Mouse (Mus musculus) induced T-regulatory cell, adult 2 months (primary cell): ENCODE data around the gene Fnbp1.

ENCODE experiments used
- DNase-seq: peaks from one replicate; pipeline ENCODE4 v3.0.0-alpha.2; 2012; ENCODE audit warnings: low read depth

The Fnbp1 gene

GRCm38 (mm10) chr2:31150762-31151161 lies 9.0 kb upstream of the Fnbp1 start:
- peak; percentile 79 for DNase-seq

GRCm38 (mm10) chr2:31147054-31147453 lies 5.2 kb upstream of the Fnbp1 start:
- no peak for DNase-seq

- peak; percentile 75 for DNase-seq
Observed at GRCm38 (mm10) chr2:31144901-31145300, 3.1 kb upstream of the Fnbp1 start.

- peak; percentile 68 for DNase-seq
Observed at GRCm38 (mm10) chr2:31143768-31144695, 2.2 kb upstream of the Fnbp1 start.

GRCm38 (mm10) chr2:31143326-31143725 lies 1.5 kb upstream of the Fnbp1 start:
- peak; percentile 90 for DNase-seq

GRCm38 (mm10) chr2:31142505-31142904 lies 697 bp upstream of the Fnbp1 start:
- peak; percentile 66 for DNase-seq

- peak; percentile 59 for DNase-seq
Observed at GRCm38 (mm10) chr2:31141074-31141866, 538 bp downstream of the Fnbp1 start.

GRCm38 (mm10) chr2:31140772-31141073 lies 1.1 kb downstream of the Fnbp1 start:
- no peak for DNase-seq

- DNase-seq, result peak; percentile 68
Observed at GRCm38 (mm10) chr2:31139991-31140771, 1.6 kb downstream of the Fnbp1 start.

GRCm38 (mm10) chr2:31139174-31139632 lies 2.6 kb downstream of the Fnbp1 start:
- DNase-seq, result peak; percentile 77

- peak; percentile 62 for DNase-seq
Observed at GRCm38 (mm10) chr2:31137018-31137590, 4.7 kb downstream of the Fnbp1 start.

- peak; percentile 68 for DNase-seq
Observed at GRCm38 (mm10) chr2:31136338-31136737, 5.5 kb downstream of the Fnbp1 start.

- peak; percentile 69 for DNase-seq
Observed at GRCm38 (mm10) chr2:31135512-31135931, 6.3 kb downstream of the Fnbp1 start.

- peak; percentile 65 for DNase-seq
Observed at GRCm38 (mm10) chr2:31133981-31134380, 7.8 kb downstream of the Fnbp1 start.

- no peak for DNase-seq
Observed at GRCm38 (mm10) chr2:31132682-31133081, 9.1 kb downstream of the Fnbp1 start.

GRCm38 (mm10) chr2:31130815-31131299 lies 11.0 kb downstream of the Fnbp1 start:
- DNase-seq, result peak; percentile 89

- DNase-seq, result peak; percentile 60
Observed at GRCm38 (mm10) chr2:31129742-31130518, 11.9 kb downstream of the Fnbp1 start.

- DNase-seq, result no peak
Observed at GRCm38 (mm10) chr2:31127899-31128298, 13.9 kb downstream of the Fnbp1 start.

GRCm38 (mm10) chr2:31127219-31127618 lies 14.6 kb downstream of the Fnbp1 start:
- no peak for DNase-seq

- DNase-seq, result no peak
Observed at GRCm38 (mm10) chr2:31126048-31126447, 15.8 kb downstream of the Fnbp1 start.

GRCm38 (mm10) chr2:31125156-31125555 lies 16.7 kb downstream of the Fnbp1 start:
- no peak for DNase-seq
